Mouse (Mus musculus) MEL (cell line): ENCODE results near the gene Sptbn4. TPM values are rescaled to one million over a fixed set of nuclear protein-coding genes. Genes with fewer than 3 reads are reported as not detected.

Experiments
- DNase-seq: peaks from one replicate; pipeline ENCODE4 v3.0.0; 2011; ENCODE audit warnings: low read depth, low spot score
- H3K27ac ChIP-seq: 2 replicates; pipeline ENCODE4 v1.5.1; 2012; ENCODE audit warnings: low read depth, mild to moderate bottlenecking, control low read depth, low read length, moderate library complexity; ENCODE audit not compliant: control insufficient read depth
- H3K27me3 ChIP-seq, 2 experiments: fragments of 150-350 bp in 1 of 2; sonication (generic) in 1 of 2; 2 replicates each; pipeline ENCODE4 v1.6.1; 2012; ENCODE audit warnings: low read length in 2 of 2, mild to moderate bottlenecking in 2 of 2, improper control_type of control experiment in 1 of 2, moderate library complexity in 1 of 2; ENCODE audit not compliant: insufficient read depth in 2 of 2, control insufficient read depth in 1 of 2
- H3K36me3 ChIP-seq, 2 experiments: 2 replicates each; pipeline ENCODE4 v1.6.1; 2012 to 2014; ENCODE audit warnings: low read length in 2 of 2, improper control_type of control experiment in 1 of 2, inconsistent platforms in 1 of 2, mild to moderate bottlenecking in 1 of 2; ENCODE audit not compliant: insufficient read depth in 2 of 2, control insufficient read depth in 1 of 2
- H3K4me1 ChIP-seq, 2 experiments: fragments of 150-350 bp in 1 of 2; sonication (generic) in 1 of 2; 2 replicates each; pipeline ENCODE4 v1.6.1; 2012; ENCODE audit warnings: low read length in 2 of 2, improper control_type of control experiment in 1 of 2, mild to moderate bottlenecking in 1 of 2; ENCODE audit not compliant: insufficient read depth in 2 of 2, control insufficient read depth in 1 of 2
- H3K4me3 ChIP-seq, 2 experiments: fragments of 150-350 bp in 1 of 2; sonication (generic) in 1 of 2; 2 replicates each; pipeline ENCODE4 v1.5.1; 2012; ENCODE audit warnings: low read depth in 2 of 2, low read length in 2 of 2, mild to moderate bottlenecking in 2 of 2, moderate library complexity in 2 of 2, control low read depth in 1 of 2, improper control_type of control experiment in 1 of 2; ENCODE audit not compliant: control insufficient read depth in 1 of 2, insufficient read depth in 1 of 2
- H3K79me2 ChIP-seq: 2 replicates; pipeline ENCODE4 v1.6.1; 2012; ENCODE audit warnings: mild to moderate bottlenecking, low read length, moderate library complexity; ENCODE audit not compliant: control insufficient read depth, poor library complexity, insufficient read depth
- H3K9ac ChIP-seq: 2 replicates; pipeline ENCODE4 v1.6.1; 2012; ENCODE audit warnings: low read depth, mild to moderate bottlenecking, control low read depth, low read length, moderate library complexity; ENCODE audit not compliant: control insufficient read depth, poor library complexity, severe bottlenecking
- H3K9me3 ChIP-seq: fragments of 150-350 bp; sonication (generic); replicated peaks from 2 replicates; pipeline ENCODE4 v1.6.1; 2012; ENCODE audit warnings: mild to moderate bottlenecking, low read length, improper control_type of control experiment, moderate library complexity; ENCODE audit not compliant: insufficient read depth
- CTCF ChIP-seq, 3 experiments: IDR thresholded peaks in 2 of 3; conservative IDR thresholded peaks in 1 of 3; 2 replicates each; pipeline ENCODE4 v1.5.1; 2011 to 2012; ENCODE audit warnings: low read length in 3 of 3, low read depth in 2 of 3, mild to moderate bottlenecking in 2 of 3, improper control_type of control experiment in 1 of 3, inconsistent platforms in 1 of 3, mixed read lengths in 1 of 3, moderate library complexity in 1 of 3; ENCODE audit not compliant: control insufficient read depth in 1 of 3, insufficient read depth in 1 of 3, poor library complexity in 1 of 3, severe bottlenecking in 1 of 3
- KAT2A ChIP-seq: conservative IDR thresholded peaks from 2 replicates; pipeline ENCODE4 v1.6.1; 2012; ENCODE audit warnings: low read depth, low read length, improper control_type of control experiment, inconsistent platforms
- NELFE ChIP-seq: IDR thresholded peaks from 2 replicates; pipeline ENCODE4 v1.6.1; 2011; ENCODE audit warnings: low read depth, low read length, improper control_type of control experiment
- polyA plus RNA-seq, 2 experiments: library from polyadenylated mRNA; stranded (reverse) in 1 of 2; unstranded in 1 of 2; fragments of >175 nt in 1 of 2; fragments of >200 nt in 1 of 2; gene quantifications; 2 replicates each; pipeline versions ENCODE4 v1.2.1 to v1.2.4; 2012; ENCODE audit warnings: low replicate concordance in 2 of 2, low read depth in 1 of 2; ENCODE audit not compliant: insufficient read length in 2 of 2, insufficient read depth in 1 of 2, missing spikeins in 1 of 2
- total RNA-seq: library from RNA; depleted of rRNA; stranded (reverse); fragments of 300-350 nt; gene quantifications from 2 replicates; pipeline ENCODE4 v1.2.3, GENCODE M21; 2012; rRNA removed

The Sptbn4 gene
- total and polyA plus RNA-seq, 3 experiments, result 0.19 to 0.68 TPM; not detected in 1

DNA sequence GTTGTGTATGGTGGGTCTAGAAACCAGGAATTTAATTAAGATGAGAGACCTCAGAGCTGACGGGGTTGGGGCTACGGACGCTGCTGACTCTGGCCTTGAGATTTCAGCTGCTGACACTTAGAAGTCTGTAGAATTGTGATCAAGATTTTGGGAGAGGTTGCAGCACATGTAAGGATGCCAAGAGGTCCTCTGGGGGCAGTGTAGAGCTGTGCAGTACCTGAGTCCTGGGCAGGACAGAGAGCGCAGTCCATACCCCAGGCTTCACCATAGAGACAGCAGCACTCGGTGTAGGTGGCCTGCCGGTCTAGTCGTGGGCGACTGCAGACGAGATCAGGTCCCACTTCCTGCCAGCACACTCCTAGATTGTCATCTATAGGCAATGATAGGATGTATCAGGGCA, 139.9 kb downstream of the Sptbn4 start:
- no peaks in the 10 kb centered on the region for H3K4me1 ChIP-seq
- TF ChIP-seq CTCF (IDR thresholded peaks at IDR 0.05 in 2 of 3, conservative IDR thresholded peaks at IDR 0.05 in 1 of 3; ENCODE audit: control insufficient read depth in 1 of 3, insufficient read depth in 1 of 3, low read depth in 2 of 3, low read length in 3 of 3, poor library complexity in 1 of 3, severe bottlenecking in 1 of 3), result peak in 2 of 3 experiments; percentile 31 to 33; a peak in 3 of 6 replicates
- no peak for TF ChIP-seq NELFE
- TF ChIP-seq KAT2A, result no peak
- TF ChIP-seq, all 39 proteins: peak for 1
- no peaks in the 10 kb centered on the region for H3K79me2 ChIP-seq
- H3K9ac ChIP-seq, result no peak overlapping the region
- DNase-seq, result peak; percentile 25
- no peaks in the 10 kb centered on the region for H3K27me3 ChIP-seq
- no peaks in the 10 kb centered on the region for H3K36me3 ChIP-seq
- no peak overlapping the region for H3K4me3 ChIP-seq
- no peaks in the 10 kb centered on the region for H3K9me3 ChIP-seq
- no peak overlapping the region for H3K27ac ChIP-seq

Other genes with a start within 250 kb of the Sptbn4 start
- gene Itpkc, start 219.0 kb downstream of the Sptbn4 start, total RNA-seq, result 5.1 and 6.8 TPM in 2 replicates
- 1 to 10 TPM in 1 of 2 experiments, not detected in 1; 6.3 TPM for gene Itpkc, start 219.0 kb downstream of the Sptbn4 start, polyA plus RNA-seq
- gene Coq8b, start 214.7 kb downstream of the Sptbn4 start, total RNA-seq, result 12.5 and 13.8 TPM in 2 replicates
- gene Coq8b, start 214.7 kb downstream of the Sptbn4 start, polyA plus RNA-seq, result 10 to 100 TPM in 1 of 2 experiments, not detected in 1; 22.7 TPM
- 2.2 and 3.6 TPM in 2 replicates for gene Numbl, start 189.3 kb downstream of the Sptbn4 start, total RNA-seq
- gene Numbl, start 189.3 kb downstream of the Sptbn4 start, polyA plus RNA-seq, result 10 to 100 TPM in 1 of 2 experiments, not detected in 1; 10.6 TPM
- gene Ltbp4, start 110.0 kb downstream of the Sptbn4 start, total RNA-seq, result 2.2 and 2.9 TPM in 2 replicates
- gene Ltbp4, start 110.0 kb downstream of the Sptbn4 start, polyA plus RNA-seq, result 10 to 100 TPM in 1 of 2 experiments, not detected in 1; 14.2 TPM
- gene Shkbp1, start 91.7 kb downstream of the Sptbn4 start, total RNA-seq, result 24.2 and 25.4 TPM in 2 replicates
- gene Shkbp1, start 91.7 kb downstream of the Sptbn4 start, polyA plus RNA-seq, result 10 to 100 TPM in 1 of 2 experiments, not detected in 1; 77.0 TPM
- gene Gm20479, start 90.3 kb downstream of the Sptbn4 start, total RNA-seq, result 0.42 TPM in 1 of 2 replicates, not detected in the other
- gene Gm20479, start 90.3 kb downstream of the Sptbn4 start, polyA plus RNA-seq, result 1 to 10 TPM in 1 of 2 experiments, not detected in 1; 2.7 TPM
- gene Blvrb, start 292 bp upstream of the Sptbn4 start, total RNA-seq, result 183 and 245 TPM in 2 replicates
- gene Blvrb, start 292 bp upstream of the Sptbn4 start, polyA plus RNA-seq, result 100 to 1,000 TPM in 1 of 2 experiments, not detected in 1; 210 TPM
- 2.0 and 2.4 TPM in 2 replicates for gene Sertad3, start 26.1 kb upstream of the Sptbn4 start, total RNA-seq
- gene Sertad3, start 26.1 kb upstream of the Sptbn4 start, polyA plus RNA-seq, result 1 to 10 TPM in 1 of 2 experiments, not detected in 1; 6.7 TPM
- 9.9 and 12.4 TPM in 2 replicates for gene Sertad1, start 39.2 kb upstream of the Sptbn4 start, total RNA-seq
- gene Sertad1, start 39.2 kb upstream of the Sptbn4 start, polyA plus RNA-seq, result 10 to 100 TPM in 1 of 2 experiments, not detected in 1; 10.6 TPM
- 0.39 TPM in 2 replicates for gene Prx, start 51.6 kb upstream of the Sptbn4 start, total RNA-seq
- 1 to 10 TPM in 1 of 2 experiments, not detected in 1; 1.4 TPM for gene Prx, start 51.6 kb upstream of the Sptbn4 start, polyA plus RNA-seq
- gene Hipk4, start 75.6 kb upstream of the Sptbn4 start, total RNA-seq, result not detected in 2 replicates
- under 1 TPM in 1 of 2 experiments, not detected in 1; 0.26 TPM for gene Hipk4, start 75.6 kb upstream of the Sptbn4 start, polyA plus RNA-seq
- gene Pld3, start 105.5 kb upstream of the Sptbn4 start, total RNA-seq, result 8.0 and 11.1 TPM in 2 replicates
- gene Pld3, start 105.5 kb upstream of the Sptbn4 start, polyA plus RNA-seq, result 10 to 100 TPM in 1 of 2 experiments, not detected in 1; 22.8 TPM
- 5.9 and 6.6 TPM in 2 replicates for gene 2310022A10Rik, start 105.5 kb upstream of the Sptbn4 start, total RNA-seq
- 10 to 100 TPM in 1 of 2 experiments, not detected in 1; 33.2 TPM for gene 2310022A10Rik, start 105.5 kb upstream of the Sptbn4 start, polyA plus RNA-seq
- gene Akt2, start 143.9 kb upstream of the Sptbn4 start, total RNA-seq, result 69.0 and 73.5 TPM in 2 replicates
- gene Akt2, start 143.9 kb upstream of the Sptbn4 start, polyA plus RNA-seq, result 100 to 1,000 TPM in 1 of 2 experiments, not detected in 1; 127 TPM
- 0.13 and 0.19 TPM in 2 replicates for gene Ttc9b, start 206.2 kb upstream of the Sptbn4 start, total RNA-seq
- gene Ttc9b, start 206.2 kb upstream of the Sptbn4 start, polyA plus RNA-seq, result under 1 TPM in 1 of 2 experiments, not detected in 1; 0.19 TPM
- gene Map3k10, start 226.9 kb upstream of the Sptbn4 start, total RNA-seq, result 22.0 and 24.8 TPM in 2 replicates
- 10 to 100 TPM in 1 of 2 experiments, not detected in 1; 33.3 TPM for gene Map3k10, start 226.9 kb upstream of the Sptbn4 start, polyA plus RNA-seq
- gene Zfp607b, start 241.7 kb upstream of the Sptbn4 start, total RNA-seq, result 1.6 and 1.9 TPM in 2 replicates
- 1 to 10 TPM in 1 of 2 experiments, not detected in 1; 2.3 TPM for gene Zfp607b, start 241.7 kb upstream of the Sptbn4 start, polyA plus RNA-seq